Mouse (Mus musculus) kidney, embryonic 16.5 days (tissue): ENCODE results near the gene Olfr1321. TPM values are rescaled to one million over a fixed set of nuclear protein-coding genes. Genes with fewer than 3 reads are reported as not detected.

Source experiments
- ATAC-seq: fragments of 200-750 bp; cut with Nextera tagmentation; 2 replicates; pipeline ENCODE4 v1.8.0; 2017; ENCODE audit warnings: moderate TSS enrichment; ENCODE audit not compliant: low FRiP score, low TSS enrichment
- H3K27ac ChIP-seq: fragments of 300-500 bp; sonication (generic); 2 replicates; pipeline ENCODE4 v1.5.1; 2014; ENCODE audit warnings: low read length
- H3K27me3 ChIP-seq: fragments of 300-500 bp; sonication (generic); 2 replicates; pipeline ENCODE4 v1.6.1; 2014; ENCODE audit warnings: low read length, control low read depth, mixed read lengths; ENCODE audit not compliant: insufficient read depth
- H3K36me3 ChIP-seq: fragments of 300-500 bp; sonication (generic); 2 replicates; pipeline ENCODE4 v1.6.1; 2014; ENCODE audit warnings: low read length, control low read depth, mixed read lengths; ENCODE audit not compliant: insufficient read depth
- H3K4me1 ChIP-seq: fragments of 300-500 bp; sonication (generic); 2 replicates; pipeline ENCODE4 v1.6.1; 2014; ENCODE audit warnings: low read length, control low read depth, mixed read lengths; ENCODE audit not compliant: insufficient read depth
- H3K4me2 ChIP-seq: fragments of 300-500 bp; sonication (generic); replicated peaks from 2 replicates; pipeline ENCODE4 v1.6.1; 2014; ENCODE audit warnings: low read depth, low read length
- H3K4me3 ChIP-seq: fragments of 300-500 bp; sonication (generic); 2 replicates; pipeline ENCODE4 v1.5.1; 2014; ENCODE audit warnings: mild to moderate bottlenecking, low read length
- H3K9ac ChIP-seq: fragments of 300-500 bp; sonication (generic); replicated peaks from 2 replicates; pipeline ENCODE4 v1.6.1; 2014; ENCODE audit warnings: low read length
- H3K9me3 ChIP-seq: fragments of 300-500 bp; sonication (generic); 2 replicates; pipeline ENCODE4 v1.6.1; 2016; ENCODE audit warnings: low read length, control low read depth
- WGBS: fragments of 180-500 bp; shearing (Covaris S2); extraction: QIAGEN DNeasy Blood & Tissue Kit; methylation state at CpG from one replicate; pipeline ENCODE4 v1.1.7; 2014; 5-methylcytosine and 5-hydroxymethylcytosine counted together
- polyA plus RNA-seq: library from polyadenylated mRNA; unstranded; fragments of >200 nt; fragmentation: Nextera tagmentation; extraction: Ambion mirVana; gene quantifications from 2 replicates; pipeline ENCODE4 v1.2.1, GENCODE M21; 2015

Olfr1321 gene
- not detected in 2 replicates for polyA plus RNA-seq

DNA sequence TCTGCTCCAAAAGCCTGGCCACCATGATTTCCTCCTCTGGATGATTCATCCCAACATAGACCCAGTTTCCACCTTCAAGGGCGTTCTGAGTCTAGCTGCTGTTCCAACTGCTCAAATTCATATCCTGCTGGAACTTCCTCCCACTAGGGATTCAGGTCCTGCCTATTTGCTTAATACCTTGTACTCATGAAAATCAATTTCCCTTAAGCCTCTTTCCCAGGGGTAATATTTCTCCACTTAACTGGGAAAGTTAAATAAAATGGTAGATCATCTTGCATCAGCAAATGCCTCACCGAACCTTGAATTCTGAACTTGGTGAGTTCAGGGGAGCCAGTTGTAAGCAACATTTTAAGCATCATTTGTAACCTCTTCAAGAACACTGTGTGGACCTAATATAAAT is at the start of gene Olfr1321:
TSS of gene Olfr1321 (minus strand) at position 101 of the 400 bp plus-strand sequence.
- no peaks in the 10 kb centered on the region for H3K4me1 ChIP-seq
- H3K9me3 ChIP-seq = no peaks in the 10 kb centered on the region
- no peak within 1 kb of the TSS for H3K9ac ChIP-seq
- 75% methylated on average over 2 of the region's 2 CpGs for WGBS
- H3K27me3 ChIP-seq = no peaks in the 10 kb centered on the region
- no peak for ATAC-seq
- no peak within 1 kb of the TSS for H3K27ac ChIP-seq
- no peak within 1 kb of the TSS for H3K4me3 ChIP-seq
- H3K36me3 ChIP-seq = no peaks in the 10 kb centered on the region
- H3K4me2 ChIP-seq = no peak within 1 kb of the TSS

DNA sequence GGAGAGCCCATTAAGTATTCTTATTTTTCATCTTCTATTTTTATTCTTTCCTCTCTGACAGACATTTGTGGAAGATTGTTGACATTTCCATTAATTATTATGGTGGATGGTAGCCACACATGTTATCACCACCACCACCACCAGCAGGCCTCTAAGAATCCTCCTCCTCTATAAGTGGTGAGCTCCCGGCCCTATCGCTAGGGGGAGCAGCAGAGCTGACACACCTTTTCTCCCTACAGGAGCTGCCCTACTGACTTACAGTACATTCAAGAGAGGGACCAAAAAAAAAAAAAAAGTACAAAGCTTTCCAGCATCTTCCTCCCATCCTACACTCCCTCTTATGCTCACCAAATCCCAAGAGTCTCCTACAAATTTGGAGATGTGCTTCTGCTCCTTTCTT is 36.0 kb upstream of the Olfr1321 start:
- Histone ChIP-seq H3K36me3 (no peaks in the 10 kb centered on the region), H3K27ac (no peak overlapping the region), H3K27me3 (0 out of 2 replicates have a peak, but pooled peaks cover under 1% of the 10 kb centered on the region), H3K4me2 (no peak overlapping the region), H3K4me3 (no peak overlapping the region), H3K9ac (no peak overlapping the region), H3K9me3 (no peaks in the 10 kb centered on the region), H3K4me1 (no peaks in the 10 kb centered on the region)
- no peak for ATAC-seq
- 32% methylated on average over 2 of the region's 2 CpGs for WGBS

DNA sequence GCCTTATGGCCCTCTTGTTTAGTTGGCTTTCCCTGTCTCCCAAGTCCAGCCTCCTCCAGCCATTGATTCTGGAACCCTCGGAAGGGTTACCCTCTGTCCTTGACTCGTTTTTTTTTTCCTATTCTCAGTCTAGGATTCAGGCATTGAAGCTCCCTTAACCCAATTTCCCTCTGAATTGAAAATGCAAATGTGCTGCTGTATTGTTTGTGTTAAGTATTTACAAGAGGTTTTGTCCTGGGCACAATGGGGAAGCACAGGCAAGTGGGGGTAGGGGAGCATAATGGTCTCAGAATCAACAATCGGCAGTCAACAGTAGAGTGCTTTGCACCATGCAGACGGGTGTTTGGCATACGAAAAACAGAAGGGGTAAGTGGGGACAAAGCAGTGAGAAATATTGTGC is 10.3 kb upstream of the Olfr1321 start:
- H3K4me1 ChIP-seq = no peaks in the 10 kb centered on the region

More for the DNA sequence above, 10.3 kb upstream of the Olfr1321 start:
- 60% methylated on average over 5 of the region's 5 CpGs for WGBS
- no peak for ATAC-seq
- no peak overlapping the region for H3K9ac ChIP-seq
- H3K9me3 ChIP-seq = no peaks in the 10 kb centered on the region
- no peak overlapping the region for H3K4me2 ChIP-seq
- no peak overlapping the region for H3K27ac ChIP-seq
- no peaks in the 10 kb centered on the region; the same call in 1 of the 2 replicates for H3K27me3 ChIP-seq
- H3K4me3 ChIP-seq = no peak overlapping the region
- H3K36me3 ChIP-seq = no peaks in the 10 kb centered on the region

Other genes starting within 250 kb of the Olfr1321 start
- not detected in 2 replicates for gene Olfr1320, start 62.7 kb downstream of the Olfr1321 start, polyA plus RNA-seq
- 4.7 and 5.6 TPM in 2 replicates for gene Igsf1, start 62.7 kb upstream of the Olfr1321 start, polyA plus RNA-seq
- not detected in 2 replicates for gene Olfr1322, start 156.4 kb upstream of the Olfr1321 start, polyA plus RNA-seq